Mouse (Mus musculus) midbrain, embryonic 15.5 days (tissue): Measurements from ENCODE around the gene Afg1l. TPM values are rescaled to one million over a fixed set of nuclear protein-coding genes. Genes with fewer than 3 reads are reported as not detected.

Experiments used
- ATAC-seq: fragments of 200-750 bp; cut with Nextera tagmentation; replicated peaks from 2 replicates; pipeline ENCODE4 v1.8.0; 2017; ENCODE audit warnings: moderate TSS enrichment
- H3K27ac ChIP-seq: fragments of 300-500 bp; sonication (generic); 2 replicates; pipeline ENCODE4 v1.5.1; 2015; ENCODE audit warnings: mild to moderate bottlenecking, inconsistent platforms
- H3K27me3 ChIP-seq: fragments of 300-500 bp; sonication (generic); replicated peaks from 2 replicates; pipeline ENCODE4 v1.6.1; 2015; ENCODE audit warnings: inconsistent platforms
- H3K36me3 ChIP-seq: fragments of 300-500 bp; sonication (generic); replicated peaks from 2 replicates; pipeline ENCODE4 v1.6.1; 2015; ENCODE audit warnings: inconsistent platforms
- H3K4me1 ChIP-seq: fragments of 300-500 bp; sonication (generic); 2 replicates; pipeline ENCODE4 v1.6.1; 2015; ENCODE audit warnings: inconsistent platforms
- H3K4me2 ChIP-seq: fragments of 300-500 bp; sonication (generic); 2 replicates; pipeline ENCODE4 v1.6.1; 2015; ENCODE audit warnings: inconsistent platforms, mild to moderate bottlenecking, moderate library complexity
- H3K4me3 ChIP-seq: fragments of 300-500 bp; sonication (generic); 2 replicates; pipeline ENCODE4 v1.5.1; 2015; ENCODE audit warnings: mild to moderate bottlenecking, inconsistent platforms
- H3K9ac ChIP-seq: fragments of 300-500 bp; sonication (generic); 2 replicates; pipeline ENCODE4 v1.6.1; 2015; ENCODE audit warnings: mild to moderate bottlenecking, inconsistent platforms
- H3K9me3 ChIP-seq: fragments of 300-500 bp; sonication (generic); 2 replicates; pipeline ENCODE4 v1.6.1; 2016; ENCODE audit warnings: inconsistent platforms
- WGBS: fragments of 180-500 bp; shearing (Covaris S2); methylation state at CpG from one replicate; pipeline ENCODE4 v1.1.7; 2015; ENCODE audit warnings: mixed read lengths; 5-methylcytosine and 5-hydroxymethylcytosine counted together
- polyA plus RNA-seq: library from polyadenylated mRNA; unstranded; fragments of >200 nt; fragmentation: Nextera tagmentation; extraction: Ambion mirVana; gene quantifications from 2 replicates; pipeline ENCODE4 v1.2.1, GENCODE M21; 2015

Afg1l gene
- polyA plus RNA-seq, 1 experiment from 2014 or later = 7.4 TPM

- Histone ChIP-seq H3K27me3 (no peaks in the 10 kb centered on the region), H3K27ac (peak overlapping the region; percentile 56; the same call in 1 of the 2 replicates)
- 65% methylated on average over 6 of the region's 6 CpGs for WGBS
Observed at GRCm38 (mm10) chr10:42410748-42411537, 67.4 kb downstream of the Afg1l start.

GRCm38 (mm10) chr10:42390436-42390835 is 87.9 kb downstream of the Afg1l start:
- Histone ChIP-seq H3K9ac (no peak overlapping the region), H3K27ac (no peak overlapping the region), H3K36me3 (no peaks in the 10 kb centered on the region), H3K9me3 (no peaks in the 10 kb centered on the region), H3K27me3 (no peaks in the 10 kb centered on the region), H3K4me2 (no peak overlapping the region), H3K4me3 (no peak overlapping the region), H3K4me1 (no peaks in the 10 kb centered on the region)
- 74% methylated on average over 11 of the region's 11 CpGs for WGBS
- no peak for ATAC-seq

More at GRCm38 (mm10) chr10:42410748-42411537, 67.4 kb downstream of the Afg1l start:
- Histone ChIP-seq H3K9me3 (no peaks in the 10 kb centered on the region), H3K4me1 (no peaks in the 10 kb centered on the region), H3K4me3 (no peak overlapping the region), H3K9ac (no peak overlapping the region), H3K36me3 (no peaks in the 10 kb centered on the region), H3K4me2 (no peak overlapping the region)
- ATAC-seq = no peak; the same call in 1 of the 2 replicates

GRCm38 (mm10) chr10:42388181-42388580 is 90.2 kb downstream of the Afg1l start:
- H3K4me3 ChIP-seq = no peak overlapping the region
- ATAC-seq = no peak
- no peaks in the 10 kb centered on the region for H3K36me3 ChIP-seq
- no peak overlapping the region for H3K4me2 ChIP-seq
- peaks cover 10% of the 10 kb centered on the region; the same call in 1 of the 2 replicates for H3K4me1 ChIP-seq
- H3K27me3 ChIP-seq = no peaks in the 10 kb centered on the region
- no peak overlapping the region for H3K27ac ChIP-seq
- H3K9me3 ChIP-seq = no peaks in the 10 kb centered on the region
- no peak overlapping the region for H3K9ac ChIP-seq

- Histone ChIP-seq H3K4me1 (peaks cover 10% of the 10 kb centered on the region; the same call in 1 of the 2 replicates), H3K4me3 (no peak overlapping the region), H3K27ac (no peak overlapping the region), H3K4me2 (no peak overlapping the region), H3K36me3 (no peaks in the 10 kb centered on the region), H3K9me3 (no peaks in the 10 kb centered on the region), H3K9ac (no peak overlapping the region), H3K27me3 (no peaks in the 10 kb centered on the region)
- ATAC-seq = no peak
- WGBS = 17% methylated on average over 13 of the region's 13 CpGs
Observed at GRCm38 (mm10) chr10:42384946-42385644, 93.3 kb downstream of the Afg1l start.

GRCm38 (mm10) chr10:42383708-42384107 is 94.7 kb downstream of the Afg1l start:
- 33% methylated on average over 6 of the region's 6 CpGs for WGBS
- H3K4me3 ChIP-seq = no peak overlapping the region
- H3K27me3 ChIP-seq = no peaks in the 10 kb centered on the region
- no peak overlapping the region for H3K4me2 ChIP-seq
- H3K4me1 ChIP-seq = peaks cover 10% of the 10 kb centered on the region; the same call in 1 of the 2 replicates
- no peak overlapping the region for H3K27ac ChIP-seq
- no peaks in the 10 kb centered on the region for H3K9me3 ChIP-seq
- ATAC-seq = 0 out of 2 replicates have a peak, but pooled peaks have one; percentile 42
- H3K9ac ChIP-seq = no peak overlapping the region
- H3K36me3 ChIP-seq = no peaks in the 10 kb centered on the region

GRCm38 (mm10) chr10:42364216-42364615 is 114.1 kb downstream of the Afg1l start:
- Histone ChIP-seq H3K27me3 (no peaks in the 10 kb centered on the region), H3K4me1 (no peaks in the 10 kb centered on the region), H3K27ac (no peak overlapping the region), H3K4me3 (no peak overlapping the region), H3K9ac (no peak overlapping the region), H3K36me3 (no peaks in the 10 kb centered on the region), H3K4me2 (no peak overlapping the region), H3K9me3 (no peaks in the 10 kb centered on the region)
- WGBS = 70% methylated on average over 10 of the region's 10 CpGs
- ATAC-seq = no peak

- 36% methylated on average over 3 of the region's 3 CpGs for WGBS
- ATAC-seq = no peak
Observed at GRCm38 (mm10) chr10:42355980-42356379, 122.4 kb downstream of the Afg1l start.

GRCm38 (mm10) chr10:42347986-42348385 is 130.4 kb downstream of the Afg1l start:
- no peak overlapping the region for H3K9ac ChIP-seq
- no peak overlapping the region for H3K4me3 ChIP-seq
- H3K36me3 ChIP-seq = no peaks in the 10 kb centered on the region
- no peak overlapping the region for H3K27ac ChIP-seq
- no peak for ATAC-seq
- peaks cover 8% of the 10 kb centered on the region for H3K4me1 ChIP-seq
- WGBS = 80% methylated on average over 5 of the region's 5 CpGs
- H3K4me2 ChIP-seq = no peak overlapping the region
- H3K27me3 ChIP-seq = no peaks in the 10 kb centered on the region
- no peaks in the 10 kb centered on the region for H3K9me3 ChIP-seq

More at GRCm38 (mm10) chr10:42355980-42356379, 122.4 kb downstream of the Afg1l start:
- Histone ChIP-seq H3K36me3 (no peaks in the 10 kb centered on the region), H3K4me3 (no peak overlapping the region), H3K27me3 (no peaks in the 10 kb centered on the region), H3K9ac (no peak overlapping the region), H3K27ac (no peak overlapping the region), H3K4me2 (no peak overlapping the region), H3K9me3 (no peaks in the 10 kb centered on the region), H3K4me1 (no peaks in the 10 kb centered on the region)

GRCm38 (mm10) chr10:42347127-42347526 is 131.2 kb downstream of the Afg1l start:
- peaks cover 8% of the 10 kb centered on the region for H3K4me1 ChIP-seq
- no peaks in the 10 kb centered on the region for H3K9me3 ChIP-seq
- no peak overlapping the region; the same call in 1 of the 2 replicates for H3K27ac ChIP-seq
- ATAC-seq = no peak
- 64% methylated on average over 5 of the region's 5 CpGs for WGBS
- no peak overlapping the region for H3K4me2 ChIP-seq
- H3K27me3 ChIP-seq = no peaks in the 10 kb centered on the region
- no peak overlapping the region for H3K9ac ChIP-seq
- H3K4me3 ChIP-seq = no peak overlapping the region
- no peaks in the 10 kb centered on the region for H3K36me3 ChIP-seq

GRCm38 (mm10) chr10:42346179-42346877 is 132.0 kb downstream of the Afg1l start:
- Histone ChIP-seq H3K4me2 (no peak overlapping the region), H3K4me3 (no peak overlapping the region), H3K36me3 (no peaks in the 10 kb centered on the region), H3K9me3 (no peaks in the 10 kb centered on the region), H3K27me3 (no peaks in the 10 kb centered on the region), H3K27ac (peak overlapping the region; percentile 49; the same call in 1 of the 2 replicates), H3K4me1 (peaks cover 8% of the 10 kb centered on the region), H3K9ac (no peak overlapping the region)
- ATAC-seq = no peak
- WGBS = 31% methylated on average over 12 of the region's 12 CpGs

- Histone ChIP-seq H3K9ac (no peak overlapping the region), H3K4me2 (no peak overlapping the region), H3K9me3 (no peaks in the 10 kb centered on the region), H3K27me3 (no peaks in the 10 kb centered on the region), H3K4me3 (no peak overlapping the region), H3K27ac (no peak overlapping the region), H3K4me1 (peaks cover 44% of the 10 kb centered on the region), H3K36me3 (no peaks in the 10 kb centered on the region)
- WGBS = 93% methylated on average over 5 of the region's 5 CpGs
- no peak for ATAC-seq
Observed at GRCm38 (mm10) chr10:42342714-42343113, 135.7 kb downstream of the Afg1l start.

GRCm38 (mm10) chr10:42341815-42342457 is 136.4 kb downstream of the Afg1l start:
- Histone ChIP-seq H3K27ac (no peak overlapping the region), H3K27me3 (peaks cover 5% of the 10 kb centered on the region; the same call in 1 of the 2 replicates), H3K9me3 (no peaks in the 10 kb centered on the region), H3K4me2 (no peak overlapping the region), H3K4me3 (no peak overlapping the region), H3K4me1 (peaks cover 43% of the 10 kb centered on the region), H3K36me3 (no peaks in the 10 kb centered on the region), H3K9ac (no peak overlapping the region)
- no peak for ATAC-seq
- 74% methylated on average over 11 of the region's 11 CpGs for WGBS
